Mouse (Mus musculus): ENCODE measurements around the gene Zfp950.
A peak's percentile ranks its signal among the peaks of the same experiment; 100 is the strongest.

DNA sequence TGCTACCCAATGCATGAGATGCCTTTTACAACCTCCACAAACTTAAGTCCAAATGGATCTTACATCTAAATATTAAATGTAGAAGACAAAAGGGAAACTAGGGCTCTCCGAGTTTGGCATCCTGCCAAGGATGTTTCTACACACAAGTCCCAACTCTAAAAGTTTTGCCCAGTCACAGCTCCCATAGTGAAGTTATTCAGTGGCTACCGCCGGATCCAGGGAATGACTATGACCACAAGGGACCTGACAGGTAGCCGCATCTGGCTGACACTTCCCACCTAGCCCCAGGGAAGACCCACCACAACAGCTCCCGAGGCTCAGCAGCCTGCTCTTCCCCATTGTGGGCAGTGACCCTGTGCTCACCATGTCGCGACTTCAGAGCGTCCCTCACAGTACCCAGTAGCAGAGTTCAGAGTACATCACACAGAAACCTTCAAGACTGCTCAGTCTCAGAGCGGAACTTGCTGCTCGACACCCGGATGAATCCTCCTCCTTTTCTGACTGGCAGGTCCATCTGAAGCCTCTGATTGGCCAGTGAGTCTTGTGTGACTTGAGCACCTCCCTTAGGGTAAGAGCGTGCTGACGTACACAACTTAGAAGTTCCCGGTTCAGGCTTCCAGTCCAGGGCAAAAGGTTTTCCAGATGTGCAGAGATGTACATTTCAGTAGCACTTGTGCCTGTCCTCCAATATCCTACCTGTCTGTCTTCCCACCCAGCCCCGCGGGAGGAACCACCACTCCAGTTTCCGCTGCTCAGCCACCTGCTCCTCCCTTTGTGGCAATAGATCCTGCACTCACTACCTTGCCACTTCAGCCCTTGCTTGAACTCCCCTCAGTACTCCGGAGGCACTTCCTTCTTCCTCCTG is at the start of gene Zfp950:
- TF ChIP-seq CTCF (IDR thresholded peaks at IDR 0.05; ENCODE audit: insufficient read depth, low read length): no peak
- peak; percentile 67; the same call in 1 of the 2 replicates for TF ChIP-seq POLR2A (IDR thresholded peaks at IDR 0.05; ENCODE audit: borderline replicate concordance, extremely low read depth, low read depth, low read length)

Data from lung, adult 2 months (tissue).